Mouse (Mus musculus) kidney, postnatal 4 days (tissue): ENCODE measurements at regions not wholly inside any gene's neighbourhood (a gene's known extent, or its start where the extent isn't known, plus 50 kb on each side); places are given as distances from the start of the nearest gene placed in this dataset.

Experiments used
- DNase-seq, 2 experiments: peaks; one replicate each; pipeline ENCODE4 v3.0.0; 2021; ENCODE audit warnings: mixed read lengths in 2 of 2

DNA sequence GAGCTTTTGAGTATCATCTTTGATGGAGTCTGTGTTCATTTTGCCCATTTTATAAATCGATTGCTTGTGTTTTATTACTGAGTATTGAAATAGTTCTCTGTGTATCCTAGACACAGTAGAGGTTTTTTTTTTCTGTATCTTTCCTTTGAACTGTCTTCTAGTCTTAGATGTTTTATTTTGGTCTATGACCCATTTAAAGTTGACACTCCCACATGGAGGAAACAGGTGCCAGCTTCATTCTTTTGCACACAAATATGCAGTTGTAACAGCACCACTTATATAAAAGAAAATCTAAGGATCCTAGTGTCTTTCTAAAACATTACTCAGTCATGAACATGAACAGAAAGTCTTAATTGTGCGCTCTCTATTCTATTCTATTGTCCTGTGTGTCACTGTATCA is 230.2 kb upstream of the Nsun2 start:
- DNase-seq, result no peak

DNA sequence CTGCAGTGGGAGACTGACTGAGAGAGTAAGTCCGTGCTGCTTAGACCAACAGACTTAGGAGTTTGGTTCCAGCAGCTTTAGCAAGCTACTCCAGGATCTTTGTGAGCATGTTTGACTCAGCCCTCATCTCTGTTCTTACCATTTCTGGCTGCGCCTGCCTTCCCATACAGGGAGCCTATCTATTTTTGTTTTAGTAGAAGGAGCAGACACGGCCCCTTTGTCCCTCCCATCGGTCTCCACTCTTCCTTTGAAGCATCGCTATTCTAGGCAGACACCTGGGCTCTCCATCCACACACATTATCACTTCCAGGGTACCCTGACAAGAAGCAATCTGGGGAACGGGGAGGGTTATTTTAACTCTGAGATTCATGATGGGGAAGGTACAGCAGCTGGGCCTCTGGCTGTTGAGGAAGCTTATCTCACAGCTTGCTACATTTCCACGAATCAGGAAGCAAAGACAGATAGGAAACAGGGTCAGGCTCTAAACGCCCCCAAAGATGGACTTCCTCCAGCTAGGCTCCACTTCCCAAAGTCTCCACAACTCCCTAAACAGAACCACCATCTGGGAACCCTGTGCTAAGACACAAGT is 203.0 kb upstream of the Nsun2 start:
- no peak for DNase-seq

- peak; percentile 11 to 16 for DNase-seq
Observed at GRCm38 (mm10) chr13:69331537-69332435, 201.8 kb upstream of the Nsun2 start.

DNA sequence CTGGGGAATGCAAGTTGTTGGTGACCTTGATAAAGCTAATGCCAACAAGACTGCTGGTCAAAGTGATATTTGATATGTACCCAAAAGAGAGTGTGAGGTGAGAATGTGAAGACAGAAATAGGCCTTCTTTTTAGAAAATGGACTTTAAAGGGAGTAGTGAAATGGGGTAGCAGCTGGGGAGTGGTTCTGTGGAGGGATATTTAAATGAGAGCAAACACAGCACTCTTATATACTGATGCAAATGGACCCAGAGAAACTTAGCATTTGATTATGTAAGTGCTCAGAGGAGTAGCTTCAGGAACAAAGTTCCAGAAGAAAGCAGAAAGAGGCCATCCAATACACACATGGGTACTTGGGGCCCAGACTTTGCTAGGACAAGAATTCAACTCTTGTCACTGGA is 189.7 kb upstream of the Nsun2 start:
- DNase-seq, result no peak

DNA sequence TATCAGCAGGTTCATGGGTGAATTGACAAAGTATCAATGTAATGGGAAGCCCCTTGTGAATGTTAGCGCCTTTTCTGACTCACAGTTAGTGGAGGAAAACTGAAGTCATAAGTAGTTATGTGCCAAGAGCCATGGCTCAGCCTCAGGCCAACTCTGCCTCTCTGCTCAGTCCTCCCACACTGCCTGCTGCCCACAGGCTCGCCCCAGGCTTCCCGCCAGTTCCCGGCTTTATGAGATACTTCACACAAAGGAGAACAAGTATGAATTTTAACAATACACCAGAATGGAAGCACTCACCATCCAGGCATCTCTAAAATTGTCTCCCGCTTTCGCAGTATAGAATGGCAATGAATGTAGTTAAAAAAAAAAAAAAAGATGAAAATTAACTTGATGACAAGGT is 176.1 kb upstream of the Nsun2 start:
- DNase-seq, result no peak

- peak in 1 of 2 experiments; percentile 11 for DNase-seq
Observed at GRCm38 (mm10) chr13:69365880-69366490, 167.6 kb upstream of the Nsun2 start.

GRCm38 (mm10) chr13:69373101-69373815 is 160.3 kb upstream of the Nsun2 start:
- DNase-seq, result no peak

DNA sequence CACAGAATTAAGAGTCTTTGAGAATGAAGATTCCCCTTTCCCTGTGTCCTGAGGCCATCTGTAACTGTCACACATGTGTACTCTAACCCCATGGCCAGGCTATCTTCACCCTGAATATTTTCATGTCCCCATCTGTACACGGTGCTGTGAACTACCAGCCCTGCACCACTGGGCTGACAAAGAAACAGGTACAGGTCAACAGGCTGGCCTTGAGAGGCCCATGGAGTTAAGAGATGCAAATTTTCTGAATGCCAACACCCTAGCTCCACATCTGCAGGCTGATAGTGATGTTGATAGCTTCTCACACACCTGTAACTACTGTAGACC is 159.8 kb upstream of the Nsun2 start:
- DNase-seq, result no peak

DNA sequence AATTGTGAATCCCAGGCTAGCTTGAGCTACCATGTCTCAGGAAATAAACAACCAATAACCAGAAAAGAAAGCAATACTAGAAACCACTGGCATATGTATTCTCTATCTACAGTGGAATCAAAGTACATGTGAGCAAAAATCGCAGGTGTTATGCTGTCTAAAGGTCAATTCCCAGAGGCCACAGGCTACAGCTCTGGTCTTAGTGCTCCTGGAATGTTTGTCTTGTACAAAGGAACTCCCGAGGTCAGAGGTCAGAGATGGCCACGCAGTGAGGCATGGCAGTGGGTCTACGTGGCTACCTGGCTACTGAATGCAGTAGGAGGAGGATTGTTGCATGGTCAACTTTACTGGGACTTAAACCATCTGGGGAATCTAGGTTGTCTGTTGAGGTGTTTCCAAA is 153.1 kb upstream of the Nsun2 start:
- DNase-seq, result no peak

GRCm38 (mm10) chr13:69384767-69385166 is 148.8 kb upstream of the Nsun2 start:
- no peak for DNase-seq

GRCm38 (mm10) chr13:69392917-69393827 is 140.4 kb upstream of the Nsun2 start:
- peak; percentile 8 to 18 for DNase-seq

DNA sequence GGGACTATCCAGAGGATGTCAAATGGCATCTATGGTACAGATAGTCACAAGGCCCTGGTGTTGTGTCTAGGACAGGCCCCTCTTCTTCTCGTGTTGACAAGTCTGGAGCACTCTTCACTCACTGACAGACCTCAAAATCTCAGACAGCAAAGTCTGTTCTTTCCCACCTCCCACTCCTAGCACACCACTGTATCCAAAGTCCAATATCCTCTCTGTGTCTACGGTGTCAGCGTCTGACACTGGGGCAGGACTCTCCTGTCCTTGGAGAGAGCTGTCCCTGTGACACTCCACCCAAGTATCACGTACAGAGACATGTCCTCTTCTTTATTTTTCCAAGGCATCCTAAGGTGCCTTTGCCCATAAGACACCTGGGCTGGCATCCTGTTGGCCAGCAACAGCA is 139.0 kb upstream of the Nsun2 start:
- DNase-seq, result no peak

DNA sequence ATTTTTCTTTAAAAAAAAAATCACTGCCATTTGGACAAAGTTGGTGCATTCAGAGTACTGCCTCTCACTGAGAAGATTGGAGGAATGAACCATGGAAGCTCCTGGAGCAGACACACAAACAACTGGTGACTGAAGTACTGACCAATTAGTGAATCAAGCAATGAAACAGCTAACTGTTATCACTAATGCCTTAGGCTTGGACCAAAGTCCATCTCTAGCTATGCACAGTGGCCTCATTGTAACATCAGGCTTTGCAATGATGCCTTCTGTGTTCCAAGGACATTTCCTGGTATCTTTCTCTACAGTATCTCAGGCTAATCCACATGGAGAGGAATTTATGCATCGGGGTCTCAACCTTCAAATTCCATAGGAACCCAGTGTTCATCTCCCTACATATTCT is 123.2 kb upstream of the Nsun2 start:
- no peak for DNase-seq

GRCm38 (mm10) chr13:69414813-69415212 is 118.7 kb upstream of the Nsun2 start:
- DNase-seq, result no peak

DNA sequence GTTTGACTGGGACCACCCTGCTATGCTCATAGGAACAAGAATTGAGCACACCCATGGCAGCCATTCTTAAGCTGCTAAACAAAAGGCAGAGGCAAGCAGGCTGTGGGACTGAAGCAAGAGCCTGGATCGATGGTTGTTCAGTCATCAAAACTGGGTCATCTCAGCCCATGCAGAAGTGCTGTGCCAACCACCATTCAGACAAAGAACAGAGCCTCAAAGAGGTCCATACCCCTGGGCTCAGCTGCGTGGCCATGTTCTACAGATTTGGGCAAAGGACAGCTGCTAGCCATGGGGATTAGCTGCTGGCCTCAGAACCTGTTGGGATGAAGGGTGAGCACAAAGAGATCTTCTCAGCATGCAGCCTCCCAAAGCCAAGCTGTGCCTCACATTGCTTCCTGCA is 116.8 kb upstream of the Nsun2 start:
- DNase-seq, result no peak

GRCm38 (mm10) chr13:69417855-69418478 is 115.6 kb upstream of the Nsun2 start:
- no peak for DNase-seq

DNA sequence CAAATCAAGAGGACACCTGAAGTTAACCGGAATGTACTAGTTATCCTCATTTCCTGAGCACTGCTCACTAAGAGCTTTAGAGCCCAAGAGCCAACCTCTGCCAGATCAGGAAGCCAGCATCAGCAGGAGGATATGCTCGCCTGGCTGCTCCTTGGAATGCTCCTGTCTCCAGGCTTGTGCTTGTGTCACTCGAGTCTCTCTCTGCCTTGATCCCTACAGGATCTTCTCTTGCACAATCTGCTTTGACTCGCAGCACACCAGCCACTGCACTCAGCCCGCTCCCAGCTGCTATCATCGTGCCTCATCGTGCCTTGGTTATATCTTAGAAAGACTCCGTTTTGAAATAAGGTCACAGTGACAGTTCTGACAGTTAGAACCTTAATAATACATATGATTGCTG is 113.4 kb upstream of the Nsun2 start:
- no peak for DNase-seq

DNA sequence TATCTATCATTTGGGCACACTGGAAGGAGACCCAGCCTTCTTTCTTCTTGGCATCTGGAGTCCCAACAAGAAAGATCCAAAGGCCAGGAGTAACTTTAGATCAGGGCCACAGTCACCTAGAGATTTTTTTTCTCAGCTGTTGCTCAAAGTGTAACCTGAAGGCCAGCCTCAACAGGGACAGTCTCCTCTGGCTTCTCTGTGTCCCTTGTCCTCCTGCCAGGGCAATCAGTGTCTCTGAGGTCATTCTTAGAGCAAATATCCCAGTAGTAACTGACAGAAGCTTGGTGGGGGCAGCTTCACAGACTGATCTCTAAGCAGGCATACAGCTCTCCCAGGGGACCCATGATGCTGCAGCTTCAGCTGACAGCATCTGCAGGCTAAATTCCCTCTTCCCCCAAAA is 111.6 kb upstream of the Nsun2 start:
- no peak for DNase-seq

- peak; percentile 55 to 60 for DNase-seq
Observed at GRCm38 (mm10) chr13:69426117-69426516, 107.4 kb upstream of the Nsun2 start.

GRCm38 (mm10) chr13:69429596-69429995 is 104.0 kb upstream of the Nsun2 start:
- DNase-seq, result peak; percentile 51 to 64

DNA sequence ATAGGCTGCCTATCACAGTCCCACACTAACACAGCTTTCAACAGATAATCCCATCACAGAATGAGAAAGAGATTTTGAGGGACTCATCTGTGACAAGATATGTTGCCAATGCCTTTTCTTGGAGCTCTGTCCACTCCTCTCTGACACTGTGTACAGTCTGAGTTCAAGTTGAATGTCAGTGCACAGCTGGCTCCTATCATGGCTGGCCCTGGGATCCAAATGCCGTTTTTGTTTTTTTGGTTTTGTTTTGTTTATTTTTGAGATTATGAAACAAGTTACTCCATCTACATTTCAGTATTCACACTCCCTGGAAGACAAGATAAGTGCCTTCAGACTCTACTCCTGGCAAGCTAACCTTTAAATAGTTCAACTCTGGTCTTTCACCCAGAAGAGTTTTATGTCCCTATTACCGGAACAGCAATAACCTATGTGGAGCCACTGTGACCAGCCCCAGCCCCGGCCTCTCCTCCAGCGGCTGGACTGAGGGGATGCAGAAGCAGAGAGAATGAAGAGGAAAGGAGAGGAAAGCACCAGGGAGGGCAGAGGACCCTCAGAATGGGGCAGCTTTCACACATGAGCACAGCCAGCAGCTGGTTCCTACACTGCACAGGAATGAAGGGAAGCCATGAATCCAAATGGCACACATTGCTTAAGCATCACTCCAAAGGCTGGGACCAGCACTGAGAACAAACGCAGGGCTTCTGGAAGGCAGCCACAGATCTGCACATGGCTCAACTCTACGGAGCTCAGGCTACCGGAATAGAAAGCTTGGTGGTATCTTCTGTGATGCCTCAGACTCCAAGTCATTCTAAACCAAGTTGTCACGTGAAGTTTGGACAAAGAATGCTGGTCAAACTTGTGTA is 99.9 kb upstream of the Nsun2 start:
- DNase-seq, result peak; percentile 65 to 70
